Mouse (Mus musculus) C2C12 (cell line): ENCODE measurements around the gene Mdp1. TPM values are rescaled to one million over a fixed set of nuclear protein-coding genes. Genes with fewer than 3 reads are reported as not detected.

Experiments used
- H3K27me3 ChIP-seq: one replicate; pipeline ENCODE4 v1.6.1; 2011; ENCODE audit not compliant: control insufficient read depth, insufficient read depth, insufficient read length
- H3K36me3 ChIP-seq: one replicate; pipeline ENCODE4 v1.6.1; 2011; ENCODE audit not compliant: control insufficient read depth, insufficient read depth
- H3K4me3 ChIP-seq: one replicate; pipeline ENCODE4 v1.5.1; 2011; ENCODE audit warnings: mild to moderate bottlenecking, control low read depth; ENCODE audit not compliant: poor library complexity, insufficient read depth, severe bottlenecking
- H3K79me2 ChIP-seq: one replicate; pipeline ENCODE4 v1.6.1; 2011; ENCODE audit not compliant: control insufficient read depth, insufficient read depth
- H3K79me3 ChIP-seq: one replicate; pipeline ENCODE4 v1.6.1; 2011; ENCODE audit warnings: low read depth, control low read depth
- H3ac ChIP-seq: one replicate; pipeline ENCODE3; 2011; ENCODE audit warnings: low read depth; ENCODE audit not compliant: control insufficient read depth, insufficient read length
- CEBPB ChIP-seq: IDR thresholded peaks from one replicate; pipeline ENCODE4 v1.6.1; 2011; ENCODE audit warnings: low read depth, mild to moderate bottlenecking, control low read depth, moderate library complexity
- CTCF ChIP-seq: IDR thresholded peaks from one replicate; pipeline ENCODE4 v1.5.1; 2011; ENCODE audit not compliant: control insufficient read depth, insufficient read depth, insufficient read length
- FOSL1 ChIP-seq: IDR thresholded peaks from one replicate; pipeline ENCODE4 v1.8.0; 2011; ENCODE audit warnings: mild to moderate bottlenecking, low read length; ENCODE audit not compliant: poor library complexity, insufficient read depth, severe bottlenecking
- MAX ChIP-seq: IDR thresholded peaks from one replicate; pipeline ENCODE4 v1.6.1; 2011; ENCODE audit warnings: mild to moderate bottlenecking, control low read depth
- MYOD1 ChIP-seq: IDR thresholded peaks from one replicate; pipeline ENCODE4 v1.6.1; 2011; ENCODE audit warnings: low read depth; ENCODE audit not compliant: control insufficient read depth, insufficient read length
- MYOG ChIP-seq: IDR thresholded peaks from one replicate; pipeline ENCODE4 v1.6.1; 2011; ENCODE audit not compliant: control insufficient read depth, insufficient read length; ENCODE audit errors: extremely low read depth
- USF1 ChIP-seq: IDR thresholded peaks from one replicate; pipeline ENCODE4 v1.6.1; 2011; ENCODE audit warnings: low read depth, mild to moderate bottlenecking, control low read depth, moderate library complexity
- polyA plus RNA-seq: library from polyadenylated mRNA; unstranded; fragments of >200 nt; fragmentation: generic; extraction: Trizol; gene quantifications from one replicate; pipeline ENCODE4 v1.2.1, GENCODE M21; 2012; ENCODE audit warnings: missing spikeins

Gene Mdp1
- polyA plus RNA-seq, 1 experiment = 16.5 TPM

DNA sequence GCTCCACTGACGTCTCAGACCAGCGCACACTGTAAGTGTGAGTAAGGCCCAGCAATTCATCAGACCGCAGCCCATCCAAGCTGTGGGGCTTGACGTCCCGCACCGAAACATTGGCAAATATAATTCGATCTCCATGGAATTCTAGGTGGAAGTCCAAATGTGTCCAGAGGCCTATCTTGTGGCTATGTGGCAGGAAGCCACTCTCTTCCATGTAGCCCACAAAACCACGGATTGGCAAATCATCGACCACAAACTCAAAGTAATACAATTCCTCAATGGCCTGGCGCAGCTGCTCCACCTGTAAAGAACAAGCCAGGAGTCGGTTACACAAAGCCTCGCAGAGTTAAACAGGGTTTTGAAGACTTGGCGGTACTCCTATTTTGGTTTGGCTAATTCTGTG, 19.0 kb downstream of the Mdp1 start:
- no peak overlapping the region for H3ac ChIP-seq
- H3K4me3 ChIP-seq = no peak overlapping the region
- peaks cover 44% of the 10 kb centered on the region for H3K79me3 ChIP-seq
- no peaks in the 10 kb centered on the region for H3K27me3 ChIP-seq
- peaks cover 55% of the 10 kb centered on the region for H3K36me3 ChIP-seq
- H3K79me2 ChIP-seq = peaks cover 70% of the 10 kb centered on the region
- TF ChIP-seq USF1 = no peak
- peak; percentile 3 for TF ChIP-seq MYOD1

DNA sequence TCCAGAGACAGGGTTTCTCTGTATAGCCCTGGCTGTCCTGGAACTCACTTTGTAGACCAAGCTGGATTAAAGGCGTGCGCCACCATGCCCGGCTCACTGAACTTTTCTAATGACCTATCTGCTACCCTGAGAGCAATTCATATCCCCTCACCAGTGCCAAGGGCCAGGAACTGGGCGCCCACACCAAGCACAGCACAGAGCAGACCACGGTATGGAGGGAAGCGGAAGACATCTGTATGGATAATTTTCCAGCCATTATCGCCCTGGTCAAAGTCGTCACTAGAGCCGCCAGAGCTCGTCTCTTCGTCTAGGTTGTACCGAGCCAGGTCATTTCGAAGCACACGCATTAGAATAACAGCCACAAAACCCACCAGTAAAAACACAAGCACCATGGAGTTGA, 19.5 kb downstream of the Mdp1 start:
- peaks cover 59% of the 10 kb centered on the region for H3K36me3 ChIP-seq
- peaks cover 42% of the 10 kb centered on the region for H3K79me3 ChIP-seq
- peaks cover 65% of the 10 kb centered on the region for H3K79me2 ChIP-seq
- no peak overlapping the region for H3ac ChIP-seq
- no peak overlapping the region for H3K4me3 ChIP-seq
- no peak for TF ChIP-seq MYOG
- TF ChIP-seq MAX = no peak
- H3K27me3 ChIP-seq = no peaks in the 10 kb centered on the region

DNA sequence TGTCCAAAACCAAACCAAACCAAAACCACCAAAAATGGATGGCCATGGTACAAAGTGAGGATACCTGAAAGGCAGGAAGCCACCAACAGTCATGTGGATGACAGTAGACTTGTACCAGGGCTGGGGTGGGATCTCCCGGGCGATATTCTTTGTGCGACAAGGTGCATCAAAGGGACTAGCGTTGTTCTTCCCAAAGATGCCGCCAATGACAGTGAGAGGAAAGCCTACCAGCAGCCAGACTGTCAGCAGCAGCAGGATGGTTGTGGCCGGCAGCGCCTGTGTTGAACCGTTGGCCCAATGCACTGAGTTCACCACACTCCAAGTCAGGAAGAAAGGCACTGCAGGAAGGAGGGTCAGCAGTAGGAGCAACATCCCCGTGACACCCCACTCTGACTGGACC, 22.5 kb downstream of the Mdp1 start, which contains the start of gene Gm49378:
Gm49378 (minus strand) TSS at position 101 of the 400 bp plus-strand sequence.
- peaks cover 42% of the 10 kb centered on the region for H3K79me3 ChIP-seq
- no peak within 1 kb of the TSS for H3K4me3 ChIP-seq
- H3K36me3 ChIP-seq = peaks cover 74% of the 10 kb centered on the region
- no peaks in the 10 kb centered on the region for H3K27me3 ChIP-seq
- peaks cover 59% of the 10 kb centered on the region for H3K79me2 ChIP-seq
- no peak for TF ChIP-seq MYOG
- TF ChIP-seq MAX = no peak
- TF ChIP-seq FOSL1 = no peak
- TF ChIP-seq MYOD1 = no peak
- TF ChIP-seq CEBPB = no peak
- no peak for TF ChIP-seq CTCF
- TF ChIP-seq USF1 = no peak
- no peak within 1 kb of the TSS for H3ac ChIP-seq

DNA sequence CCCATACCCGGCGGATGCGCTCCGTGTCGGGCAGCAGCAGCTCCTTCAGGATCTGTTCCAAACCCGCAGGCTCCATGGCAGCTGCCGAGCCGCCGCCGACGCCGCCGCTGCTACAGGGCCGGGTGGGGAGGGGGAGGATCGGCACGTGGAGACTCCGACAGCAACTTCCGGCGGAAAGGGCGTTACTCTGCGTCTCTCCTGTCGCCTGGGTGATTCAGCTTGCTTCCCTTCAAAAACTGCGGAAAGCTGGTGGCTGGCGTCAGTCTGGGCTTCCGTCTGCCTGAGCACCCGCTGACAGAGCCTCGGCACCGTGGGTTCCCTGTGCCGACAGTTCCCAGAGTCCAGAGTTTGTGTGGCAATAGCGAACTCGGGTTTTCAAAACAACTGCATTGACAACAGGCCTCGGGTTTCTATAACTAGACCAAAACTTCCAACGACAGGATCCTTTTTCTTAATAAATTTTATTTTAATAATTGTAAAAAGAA, 24.7 kb downstream of the Mdp1 start, which contains the start of gene Ipo4:
Ipo4 (minus strand) TSS at position 435 of the 485 bp plus-strand sequence.
- Histone ChIP-seq H3K36me3 (peaks cover 84% of the 10 kb centered on the region), H3ac (peak within 1 kb of the TSS; percentile 96), H3K79me3 (peaks cover 22% of the 10 kb centered on the region), H3K4me3 (peak within 1 kb of the TSS; percentile 68), H3K79me2 (peaks cover 36% of the 10 kb centered on the region), H3K27me3 (no peaks in the 10 kb centered on the region)
- TF ChIP-seq MYOD1 (no peak), MYOG (no peak), CTCF (no peak), FOSL1 (no peak), MAX (peak; percentile 98), USF1 (peak; percentile 66), CEBPB (no peak)

DNA sequence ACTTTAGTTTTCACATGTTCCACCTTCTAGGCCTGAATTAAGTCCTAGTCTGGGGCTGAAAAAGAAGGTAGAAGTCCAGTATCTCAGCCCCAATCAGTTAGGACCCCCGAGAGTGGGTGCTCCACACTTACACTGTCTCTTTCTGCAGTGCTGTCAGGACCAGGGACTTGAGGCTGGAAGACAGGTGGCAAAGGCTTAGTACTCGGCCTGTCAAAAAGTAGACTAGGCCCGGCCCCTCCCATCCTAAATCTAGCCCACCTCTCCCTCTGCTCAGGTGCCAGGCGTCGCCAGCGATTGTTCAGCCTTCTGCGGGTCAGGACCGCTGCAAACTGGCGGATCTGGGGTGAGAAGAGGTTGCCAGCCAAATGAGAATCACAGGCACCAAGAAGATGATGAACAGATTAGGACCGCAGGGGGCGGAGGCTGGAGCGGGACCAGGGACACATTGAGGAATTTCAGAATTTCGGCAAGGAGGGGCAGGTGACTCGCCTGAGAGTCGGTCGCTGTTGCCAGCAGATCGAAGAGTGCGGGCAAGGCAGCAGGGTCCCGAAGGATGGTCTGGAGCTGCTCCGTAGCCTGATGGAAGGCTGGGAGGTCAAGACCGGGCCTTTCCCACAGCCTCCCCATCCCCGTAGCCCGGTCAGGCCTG, 25.3 kb downstream of the Mdp1 start:
- TF ChIP-seq CTCF (no peak), MYOD1 (peak; percentile 69), MYOG (no peak), MAX (no peak)
- Histone ChIP-seq H3K27me3 (no peaks in the 10 kb centered on the region), H3K4me3 (peak overlapping the region; percentile 68), H3K79me2 (peaks cover 31% of the 10 kb centered on the region), H3ac (peak overlapping the region; percentile 96), H3K36me3 (peaks cover 84% of the 10 kb centered on the region), H3K79me3 (peaks cover 17% of the 10 kb centered on the region)

DNA sequence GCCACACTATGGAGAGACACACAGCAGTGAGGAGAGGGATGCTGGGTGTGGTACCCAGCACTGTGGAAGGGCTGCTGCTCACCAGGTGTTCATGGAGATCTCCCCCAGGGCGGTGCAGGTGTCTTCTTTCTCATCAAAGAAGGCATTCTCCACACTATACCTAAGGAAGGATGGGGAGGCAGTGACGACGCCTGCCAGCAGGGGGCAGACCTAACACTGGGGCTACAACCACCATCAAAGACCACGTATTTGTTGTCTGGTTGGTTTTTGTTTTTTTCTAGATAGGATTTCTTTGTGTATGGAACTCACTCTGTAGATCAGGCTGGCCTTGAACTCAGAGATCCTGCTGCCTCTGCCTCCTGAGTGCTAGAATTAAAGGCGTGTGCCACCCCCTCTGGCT, 31.0 kb downstream of the Mdp1 start:
- H3K79me2 ChIP-seq = peaks cover 13% of the 10 kb centered on the region
- H3K79me3 ChIP-seq = peaks cover 8% of the 10 kb centered on the region
- H3K4me3 ChIP-seq = no peak overlapping the region
- no peaks in the 10 kb centered on the region for H3K27me3 ChIP-seq
- H3K36me3 ChIP-seq = peaks cover 92% of the 10 kb centered on the region
- no peak overlapping the region for H3ac ChIP-seq
- TF ChIP-seq MYOG = no peak
- peak; percentile 57 for TF ChIP-seq CTCF
